Mouse (Mus musculus) C2C12 (cell line): ENCODE measurements around the gene Slc13a3. TPM values are rescaled to one million over a fixed set of nuclear protein-coding genes. Genes with fewer than 3 reads are reported as not detected.
A peak's percentile ranks its signal among the peaks of the same experiment; 100 is the strongest.

ENCODE experiments used
- H3K27me3 ChIP-seq: one replicate; pipeline ENCODE4 v1.6.1; 2011; ENCODE audit not compliant: control insufficient read depth, insufficient read depth, insufficient read length
- H3K36me3 ChIP-seq: one replicate; pipeline ENCODE4 v1.6.1; 2011; ENCODE audit not compliant: control insufficient read depth, insufficient read depth
- H3K4me3 ChIP-seq: one replicate; pipeline ENCODE4 v1.5.1; 2011; ENCODE audit warnings: mild to moderate bottlenecking, control low read depth; ENCODE audit not compliant: poor library complexity, insufficient read depth, severe bottlenecking
- H3K79me2 ChIP-seq: one replicate; pipeline ENCODE4 v1.6.1; 2011; ENCODE audit not compliant: control insufficient read depth, insufficient read depth
- H3K79me3 ChIP-seq: one replicate; pipeline ENCODE4 v1.6.1; 2011; ENCODE audit warnings: low read depth, control low read depth
- H3ac ChIP-seq: one replicate; pipeline ENCODE3; 2011; ENCODE audit warnings: low read depth; ENCODE audit not compliant: control insufficient read depth, insufficient read length
- CEBPB ChIP-seq: IDR thresholded peaks from one replicate; pipeline ENCODE4 v1.6.1; 2011; ENCODE audit warnings: low read depth, mild to moderate bottlenecking, control low read depth, moderate library complexity
- CTCF ChIP-seq: IDR thresholded peaks from one replicate; pipeline ENCODE4 v1.5.1; 2011; ENCODE audit not compliant: control insufficient read depth, insufficient read depth, insufficient read length
- FOSL1 ChIP-seq: IDR thresholded peaks from one replicate; pipeline ENCODE4 v1.8.0; 2011; ENCODE audit warnings: mild to moderate bottlenecking, low read length; ENCODE audit not compliant: poor library complexity, insufficient read depth, severe bottlenecking
- MAX ChIP-seq: IDR thresholded peaks from one replicate; pipeline ENCODE4 v1.6.1; 2011; ENCODE audit warnings: mild to moderate bottlenecking, control low read depth
- MYOD1 ChIP-seq: IDR thresholded peaks from one replicate; pipeline ENCODE4 v1.6.1; 2011; ENCODE audit warnings: low read depth; ENCODE audit not compliant: control insufficient read depth, insufficient read length
- MYOG ChIP-seq: IDR thresholded peaks from one replicate; pipeline ENCODE4 v1.6.1; 2011; ENCODE audit not compliant: control insufficient read depth, insufficient read length; ENCODE audit errors: extremely low read depth
- USF1 ChIP-seq: IDR thresholded peaks from one replicate; pipeline ENCODE4 v1.6.1; 2011; ENCODE audit warnings: low read depth, mild to moderate bottlenecking, control low read depth, moderate library complexity
- polyA plus RNA-seq: library from polyadenylated mRNA; unstranded; fragments of >200 nt; fragmentation: generic; extraction: Trizol; gene quantifications from one replicate; pipeline ENCODE4 v1.2.1, GENCODE M21; 2012; ENCODE audit warnings: missing spikeins

Slc13a3 gene
- polyA plus RNA-seq, 1 experiment = not detected

- Histone ChIP-seq H3K27me3 (peaks cover 22% of the 10 kb centered on the region), H3K4me3 (no peak overlapping the region), H3K79me2 (no peaks in the 10 kb centered on the region), H3K79me3 (no peaks in the 10 kb centered on the region), H3ac (no peak overlapping the region), H3K36me3 (no peaks in the 10 kb centered on the region)
- no peak for TF ChIP-seq FOSL1
- no peak for TF ChIP-seq CTCF
- no peak for TF ChIP-seq USF1
- TF ChIP-seq MYOG = no peak
- TF ChIP-seq MYOD1 = no peak
- no peak for TF ChIP-seq MAX
- TF ChIP-seq CEBPB = no peak
Measured at GRCm38 (mm10) chr2:165414321-165414720, 58.7 kb downstream of the Slc13a3 start.

DNA sequence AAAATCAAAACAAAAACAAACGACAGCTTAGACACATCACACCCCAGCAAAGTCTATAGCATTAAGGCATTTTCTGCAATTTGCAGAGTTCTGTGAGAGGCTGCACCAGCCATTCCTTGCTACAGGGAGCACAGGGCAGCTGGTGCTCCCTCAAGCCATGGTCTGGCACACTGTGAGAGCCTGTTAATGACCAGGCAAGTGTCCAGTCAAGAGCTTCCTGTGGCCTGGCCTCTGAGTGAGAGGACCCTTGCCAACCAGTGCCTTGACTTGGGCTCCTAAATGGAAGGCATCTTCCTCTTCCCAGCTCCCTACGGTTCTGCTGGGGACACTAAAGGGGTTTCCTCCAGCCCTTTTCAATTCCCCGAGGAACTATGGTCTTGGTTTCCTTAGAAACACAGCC lies 59.1 kb downstream of the Slc13a3 start:
- Histone ChIP-seq H3ac (no peak overlapping the region), H3K36me3 (no peaks in the 10 kb centered on the region)
- TF ChIP-seq CEBPB = no peak
- TF ChIP-seq CTCF = no peak
- no peak for TF ChIP-seq MAX
- no peak for TF ChIP-seq MYOG
- TF ChIP-seq FOSL1 = no peak
- no peak for TF ChIP-seq MYOD1
- no peak for TF ChIP-seq USF1

DNA sequence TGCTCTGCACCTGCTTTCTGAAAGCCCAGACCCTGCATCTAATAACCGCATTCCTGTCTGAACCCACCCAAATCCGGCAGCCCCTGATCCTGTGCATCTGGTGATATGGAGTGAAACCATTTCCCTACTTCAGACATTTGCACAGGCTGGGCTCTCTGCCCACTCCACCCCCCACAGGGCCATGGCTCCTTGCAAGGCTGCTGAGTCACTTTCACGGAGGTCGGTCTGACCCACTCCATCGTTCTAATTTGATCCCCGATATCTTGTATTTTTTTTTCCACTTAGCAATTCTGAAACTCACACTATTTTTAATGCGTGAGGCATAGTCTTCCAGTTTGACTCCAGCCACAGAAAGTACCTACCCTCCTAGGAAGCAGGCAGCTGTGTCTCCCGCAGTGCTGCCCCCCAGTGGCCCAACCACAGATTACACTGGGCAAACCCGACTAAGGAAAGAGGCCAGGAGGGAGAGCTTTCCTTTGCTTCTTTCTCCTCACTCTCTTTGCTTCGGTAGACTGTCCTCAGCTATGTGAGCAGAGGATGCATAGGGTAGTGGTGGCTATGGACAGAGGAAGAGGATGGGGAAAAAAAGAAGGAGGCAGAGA lies 65.2 kb downstream of the Slc13a3 start:
- Histone ChIP-seq H3K4me3 (no peak overlapping the region), H3K36me3 (no peaks in the 10 kb centered on the region), H3K79me2 (no peaks in the 10 kb centered on the region), H3K27me3 (peaks cover 4% of the 10 kb centered on the region), H3ac (no peak overlapping the region), H3K79me3 (no peaks in the 10 kb centered on the region)
- TF ChIP-seq MYOG (no peak), CTCF (peak; percentile 77), FOSL1 (no peak), CEBPB (no peak), USF1 (no peak), MYOD1 (no peak), MAX (no peak)

More for the DNA sequence above, 59.1 kb downstream of the Slc13a3 start:
- H3K27me3 ChIP-seq = peaks cover 22% of the 10 kb centered on the region
- H3K4me3 ChIP-seq = no peak overlapping the region
- H3K79me2 ChIP-seq = no peaks in the 10 kb centered on the region
- H3K79me3 ChIP-seq = no peaks in the 10 kb centered on the region

DNA sequence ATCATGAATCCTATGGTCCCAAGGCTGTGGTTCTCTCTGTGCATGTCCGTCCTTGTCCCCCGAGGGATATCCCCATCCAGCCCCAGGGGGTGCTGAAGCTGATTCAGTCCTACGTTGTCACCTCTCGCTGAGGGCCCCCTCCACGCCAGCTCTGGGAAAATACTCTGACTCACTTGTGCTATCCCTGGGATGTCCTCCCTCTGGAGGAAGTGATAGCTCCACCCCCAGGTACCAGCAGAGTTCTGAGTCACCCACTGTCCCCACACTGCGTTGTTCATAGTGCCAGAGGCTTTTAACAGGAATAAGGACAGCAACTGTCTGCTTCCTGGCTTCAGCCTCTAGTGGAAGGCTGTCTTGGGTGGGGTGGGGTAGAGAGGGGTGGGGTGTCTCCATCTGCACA lies 67.7 kb downstream of the Slc13a3 start:
- H3K79me3 ChIP-seq = no peaks in the 10 kb centered on the region
- H3K79me2 ChIP-seq = no peaks in the 10 kb centered on the region
- no peaks in the 10 kb centered on the region for H3K27me3 ChIP-seq
- H3ac ChIP-seq = no peak overlapping the region
- H3K4me3 ChIP-seq = no peak overlapping the region
- no peaks in the 10 kb centered on the region for H3K36me3 ChIP-seq
- TF ChIP-seq MYOG (no peak), MAX (no peak), CTCF (no peak), FOSL1 (peak; percentile 34), USF1 (no peak), CEBPB (no peak)

GRCm38 (mm10) chr2:165404951-165405350 lies 68.1 kb downstream of the Slc13a3 start:
- Histone ChIP-seq H3K79me2 (no peaks in the 10 kb centered on the region), H3K27me3 (no peaks in the 10 kb centered on the region), H3K79me3 (no peaks in the 10 kb centered on the region), H3K4me3 (no peak overlapping the region), H3ac (no peak overlapping the region), H3K36me3 (no peaks in the 10 kb centered on the region)
- TF ChIP-seq MYOD1 (no peak), MAX (no peak), MYOG (no peak), CTCF (no peak), USF1 (no peak), CEBPB (no peak), FOSL1 (no peak)

DNA sequence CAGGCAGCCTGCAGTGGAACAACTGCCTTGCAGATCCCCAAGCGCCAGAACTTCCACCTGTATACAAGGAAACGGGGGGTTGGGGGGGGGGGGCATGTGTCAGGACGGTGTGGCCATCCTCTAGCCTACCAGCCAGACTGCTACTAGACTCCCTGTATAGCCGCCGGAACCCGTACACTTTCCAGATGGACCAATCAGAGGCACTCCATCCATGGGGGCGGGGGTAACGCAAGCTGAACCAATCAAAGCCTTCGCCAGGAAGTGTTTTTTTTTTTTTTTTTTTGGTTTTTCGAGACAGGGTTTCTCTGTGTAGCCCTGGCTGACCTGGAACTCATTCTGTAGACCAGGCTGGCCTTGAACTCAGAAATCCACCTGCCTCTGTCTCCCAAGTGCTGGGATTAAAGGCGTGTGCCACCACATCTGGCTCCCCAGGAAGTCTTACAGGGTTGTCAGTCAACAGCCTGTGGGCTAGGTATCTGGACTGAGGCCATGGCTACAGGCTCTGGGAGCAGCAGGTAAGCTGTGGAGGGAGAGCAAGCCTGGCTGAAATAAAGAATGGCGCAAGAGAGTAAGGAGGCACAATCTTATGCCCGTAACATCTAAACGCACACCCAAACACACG lies 74.8 kb downstream of the Slc13a3 start:
- H3K4me3 ChIP-seq = no peak overlapping the region
- no peak overlapping the region for H3ac ChIP-seq
- no peaks in the 10 kb centered on the region for H3K79me2 ChIP-seq
- no peaks in the 10 kb centered on the region for H3K27me3 ChIP-seq
- H3K36me3 ChIP-seq = no peaks in the 10 kb centered on the region
- TF ChIP-seq FOSL1 = no peak
- no peak for TF ChIP-seq MYOD1
- TF ChIP-seq CEBPB = no peak
- no peak for TF ChIP-seq CTCF
- no peak for TF ChIP-seq MYOG
- TF ChIP-seq MAX = no peak
- H3K79me3 ChIP-seq = no peaks in the 10 kb centered on the region
